Mouse (Mus musculus) cerebellum, postnatal 36 days (tissue): ENCODE results near the gene Selenbp1.

ENCODE experiments used
- DNase-seq, 2 experiments: peaks; one replicate each; pipeline ENCODE4 v3.0.0; 2021 to 2022; ENCODE audit warnings: mixed read lengths in 2 of 2

Gene Selenbp1

GRCm38 (mm10) chr3:94984312-94984711, 51.5 kb downstream of the Selenbp1 start:
- no peak for DNase-seq

GRCm38 (mm10) chr3:94985513-94985912, 52.7 kb downstream of the Selenbp1 start:
- no peak for DNase-seq

- no peak for DNase-seq
Measured at GRCm38 (mm10) chr3:94987578-94987977, 54.7 kb downstream of the Selenbp1 start.

- no peak for DNase-seq
Measured at GRCm38 (mm10) chr3:94989159-94989761, 56.4 kb downstream of the Selenbp1 start.
